Mouse (Mus musculus): Measurements from ENCODE around the gene Timp3. TPM values are rescaled to one million over a fixed set of nuclear protein-coding genes. Genes with fewer than 3 reads are reported as not detected.

The Timp3 gene
- total RNA-seq, 2 experiments from 2014 or later: 0.77 TPM; not detected in 1

- ATAC-seq (replicated peaks; ENCODE audit: low FRiP score, poor library complexity, severe bottlenecking): no peak
Measured at GRCm38 (mm10) chr10:86322006-86322405, 21.8 kb downstream of the Timp3 start.

- no peak for ATAC-seq (replicated peaks; ENCODE audit: low FRiP score, poor library complexity, severe bottlenecking)
Measured at GRCm38 (mm10) chr10:86323275-86323994, 23.3 kb downstream of the Timp3 start.

GRCm38 (mm10) chr10:86325272-86325671, 25.1 kb downstream of the Timp3 start:
- ATAC-seq (replicated peaks; ENCODE audit: low FRiP score, poor library complexity, severe bottlenecking): no peak

GRCm38 (mm10) chr10:86328143-86328542, 28.0 kb downstream of the Timp3 start:
- ATAC-seq (replicated peaks; ENCODE audit: low FRiP score, poor library complexity, severe bottlenecking): no peak

GRCm38 (mm10) chr10:86328691-86329090, 28.5 kb downstream of the Timp3 start:
- ATAC-seq (replicated peaks; ENCODE audit: low FRiP score, poor library complexity, severe bottlenecking): no peak

- no peak for ATAC-seq (replicated peaks; ENCODE audit: low FRiP score, poor library complexity, severe bottlenecking)
Measured at GRCm38 (mm10) chr10:86329241-86329882, 29.2 kb downstream of the Timp3 start.

GRCm38 (mm10) chr10:86330993-86331680, 31.0 kb downstream of the Timp3 start:
- ATAC-seq (replicated peaks; ENCODE audit: low FRiP score, poor library complexity, severe bottlenecking): no peak

- ATAC-seq (replicated peaks; ENCODE audit: low FRiP score, poor library complexity, severe bottlenecking): no peak
Measured at GRCm38 (mm10) chr10:86331681-86332281, 31.6 kb downstream of the Timp3 start.

- ATAC-seq (replicated peaks; ENCODE audit: low FRiP score, poor library complexity, severe bottlenecking): no peak
Measured at GRCm38 (mm10) chr10:86332942-86333341, 32.8 kb downstream of the Timp3 start.

GRCm38 (mm10) chr10:86334581-86334980, 34.4 kb downstream of the Timp3 start:
- ATAC-seq (replicated peaks; ENCODE audit: low FRiP score, poor library complexity, severe bottlenecking): no peak

- no peak for ATAC-seq (replicated peaks; ENCODE audit: low FRiP score, poor library complexity, severe bottlenecking)
Measured at GRCm38 (mm10) chr10:86336506-86336905, 36.3 kb downstream of the Timp3 start.

- ATAC-seq (replicated peaks; ENCODE audit: low FRiP score, poor library complexity, severe bottlenecking): no peak
Measured at GRCm38 (mm10) chr10:86337239-86337638, 37.1 kb downstream of the Timp3 start.

GRCm38 (mm10) chr10:86338121-86338715, 38.0 kb downstream of the Timp3 start:
- ATAC-seq (replicated peaks; ENCODE audit: low FRiP score, poor library complexity, severe bottlenecking): no peak

- ATAC-seq (replicated peaks; ENCODE audit: low FRiP score, poor library complexity, severe bottlenecking): no peak
Measured at GRCm38 (mm10) chr10:86339121-86339520, 38.9 kb downstream of the Timp3 start.

- ATAC-seq (replicated peaks; ENCODE audit: low FRiP score, poor library complexity, severe bottlenecking): no peak
Measured at GRCm38 (mm10) chr10:86339649-86340379, 39.6 kb downstream of the Timp3 start.

- no peak for ATAC-seq (replicated peaks; ENCODE audit: low FRiP score, poor library complexity, severe bottlenecking)
Measured at GRCm38 (mm10) chr10:86340421-86340820, 40.2 kb downstream of the Timp3 start.

- no peak for ATAC-seq (replicated peaks; ENCODE audit: low FRiP score, poor library complexity, severe bottlenecking)
Measured at GRCm38 (mm10) chr10:86340991-86341527, 40.9 kb downstream of the Timp3 start.

GRCm38 (mm10) chr10:86341589-86341988, 41.4 kb downstream of the Timp3 start:
- no peak for ATAC-seq (replicated peaks; ENCODE audit: low FRiP score, poor library complexity, severe bottlenecking)

GRCm38 (mm10) chr10:86342151-86342550, 42.0 kb downstream of the Timp3 start:
- no peak for ATAC-seq (replicated peaks; ENCODE audit: low FRiP score, poor library complexity, severe bottlenecking)

All from erythroblast, adult 5-6 weeks (primary cell).